Mouse (Mus musculus) layer of hippocampus, postnatal 36 days (tissue): Measurements from ENCODE around the gene Ncf1. TPM values are rescaled to one million over a fixed set of nuclear protein-coding genes. Genes with fewer than 3 reads are reported as not detected.

Experiments used
- DNase-seq, 2 experiments: peaks; one replicate each; pipeline ENCODE4 v3.0.0; 2022
- total RNA-seq, 2 experiments: library from RNA; stranded (reverse); gene quantifications; 2 replicates each; pipeline ENCODE4 v1.2.3; 2021

Gene Ncf1
- 1 to 10 TPM; 6.3 to 9.3 TPM for total RNA-seq

GRCm38 (mm10) chr5:134229391-134229790 is at the start of gene Ncf1:
TSS of gene Ncf1 (minus strand) at chr5:134229625.
- no peak for DNase-seq

- DNase-seq, result no peak
These were observed 47.7 kb upstream of the Ncf1 start for GRCm38 (mm10) chr5:134277109-134277508.

- DNase-seq, result no peak
These were observed 46.1 kb upstream of the Ncf1 start for GRCm38 (mm10) chr5:134275556-134275955.

- no peak for DNase-seq
These were observed 45.6 kb upstream of the Ncf1 start for GRCm38 (mm10) chr5:134275021-134275420.

GRCm38 (mm10) chr5:134273761-134274160 is 44.3 kb upstream of the Ncf1 start:
- DNase-seq, result no peak

GRCm38 (mm10) chr5:134272761-134273160 is 43.3 kb upstream of the Ncf1 start:
- DNase-seq, result no peak

GRCm38 (mm10) chr5:134271421-134271820 is 42.0 kb upstream of the Ncf1 start:
- no peak for DNase-seq

- no peak for DNase-seq
These were observed 41.1 kb upstream of the Ncf1 start for GRCm38 (mm10) chr5:134270566-134270965.

GRCm38 (mm10) chr5:134269751-134270150 is 40.3 kb upstream of the Ncf1 start:
- no peak for DNase-seq

- DNase-seq, result no peak
These were observed 39.3 kb upstream of the Ncf1 start for GRCm38 (mm10) chr5:134268751-134269150.

- DNase-seq, result no peak
These were observed 37.0 kb upstream of the Ncf1 start for GRCm38 (mm10) chr5:134266404-134266803.

GRCm38 (mm10) chr5:134265890-134266289 is 36.5 kb upstream of the Ncf1 start:
- no peak for DNase-seq

- DNase-seq, result no peak
These were observed 30.7 kb upstream of the Ncf1 start for GRCm38 (mm10) chr5:134260001-134260636.

GRCm38 (mm10) chr5:134258934-134259333 is 29.5 kb upstream of the Ncf1 start:
- no peak for DNase-seq

GRCm38 (mm10) chr5:134258395-134258794 is 29.0 kb upstream of the Ncf1 start:
- DNase-seq, result no peak

- no peak for DNase-seq
These were observed 28.1 kb upstream of the Ncf1 start for GRCm38 (mm10) chr5:134257349-134258031.

- no peak for DNase-seq
These were observed 25.9 kb upstream of the Ncf1 start for GRCm38 (mm10) chr5:134255294-134255693.

GRCm38 (mm10) chr5:134253806-134254205 is 24.4 kb upstream of the Ncf1 start:
- no peak for DNase-seq

- no peak for DNase-seq
These were observed 21.7 kb upstream of the Ncf1 start for GRCm38 (mm10) chr5:134251083-134251482.

GRCm38 (mm10) chr5:134250601-134251000 is 21.2 kb upstream of the Ncf1 start:
- no peak for DNase-seq

- no peak for DNase-seq
These were observed 19.8 kb upstream of the Ncf1 start for GRCm38 (mm10) chr5:134249245-134249649.

GRCm38 (mm10) chr5:134248608-134249244 is 19.3 kb upstream of the Ncf1 start:
- no peak for DNase-seq

GRCm38 (mm10) chr5:134246146-134246545 is 16.7 kb upstream of the Ncf1 start:
- DNase-seq, result no peak

GRCm38 (mm10) chr5:134244890-134245289 is 15.5 kb upstream of the Ncf1 start:
- DNase-seq, result no peak
